Mouse (Mus musculus): Measurements from ENCODE around the gene Fam20a.

GRCm38 (mm10) chr11:109651566-109652024 is 70.5 kb downstream of the Fam20a start:
- no peak for TF ChIP-seq CTCF (IDR thresholded peaks at IDR 0.05; ENCODE audit: low read depth, low read length)
- TF ChIP-seq POLR2A (IDR thresholded peaks at IDR 0.05; ENCODE audit: insufficient read depth, low read length), result no peak

Data from ES-Bruce4 (cell line).